Mouse (Mus musculus) thymus, adult 2 months (tissue): Measurements from ENCODE around the gene Olfr1173.

Experiments
- CTCF ChIP-seq: fragments of 200-500 bp; IDR thresholded peaks from 2 replicates; pipeline ENCODE4 v1.5.1; 2012; ENCODE audit warnings: mild to moderate bottlenecking, control low read depth, low read length, moderate library complexity, borderline replicate concordance; ENCODE audit not compliant: control insufficient read depth, poor library complexity, insufficient read depth; ENCODE audit errors: extremely low read depth
- POLR2A ChIP-seq: fragments of 200-500 bp; IDR thresholded peaks from 2 replicates; pipeline ENCODE4 v1.6.1; 2012; ENCODE audit warnings: mild to moderate bottlenecking, low read length, control low read depth, moderate library complexity; ENCODE audit not compliant: control insufficient read depth, poor library complexity, insufficient read depth; ENCODE audit errors: extremely low read depth

- no peak for TF ChIP-seq POLR2A
- no peak for TF ChIP-seq CTCF
Measured at GRCm38 (mm10) chr2:88327115-88327514, 47.4 kb upstream of the Olfr1173 start, which contains the start of gene Olfr1175-ps.
